Mouse (Mus musculus) spleen, adult 18-20 months (tissue): Measurements from ENCODE around the gene Pdlim5.
A peak's percentile ranks its signal among the peaks of the same experiment; 100 is the strongest.
"Not testable (repeated sequence)": the region's sequence is repeated elsewhere in the genome, so short reads cannot be mapped to it uniquely, and the experiment has no call there.

Source experiments
- DNase-seq, 2 experiments: peaks; one replicate each; pipeline ENCODE4 v3.0.0; 2022; ENCODE audit warnings: mixed read lengths in 2 of 2

The Pdlim5 gene

DNA sequence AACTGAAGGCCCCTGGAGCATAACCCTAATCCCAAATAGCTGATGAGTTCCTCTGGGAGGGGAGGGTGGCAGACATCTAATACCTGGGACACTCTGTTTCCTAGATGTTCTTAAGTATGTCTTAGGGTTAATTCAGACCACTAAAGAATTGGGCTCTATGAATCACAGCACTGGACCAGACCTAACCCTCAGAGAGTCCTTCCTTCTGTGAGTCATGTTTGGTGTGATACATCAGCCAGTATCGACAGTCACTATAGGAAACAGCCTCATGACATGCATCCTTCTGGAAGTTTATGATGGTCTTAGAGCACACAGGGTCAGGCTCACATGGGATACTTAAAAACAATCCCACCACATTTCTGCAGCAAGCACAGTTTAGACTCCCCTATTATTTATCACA lies 143.4 kb downstream of the Pdlim5 start:
- no peak for DNase-seq

DNA sequence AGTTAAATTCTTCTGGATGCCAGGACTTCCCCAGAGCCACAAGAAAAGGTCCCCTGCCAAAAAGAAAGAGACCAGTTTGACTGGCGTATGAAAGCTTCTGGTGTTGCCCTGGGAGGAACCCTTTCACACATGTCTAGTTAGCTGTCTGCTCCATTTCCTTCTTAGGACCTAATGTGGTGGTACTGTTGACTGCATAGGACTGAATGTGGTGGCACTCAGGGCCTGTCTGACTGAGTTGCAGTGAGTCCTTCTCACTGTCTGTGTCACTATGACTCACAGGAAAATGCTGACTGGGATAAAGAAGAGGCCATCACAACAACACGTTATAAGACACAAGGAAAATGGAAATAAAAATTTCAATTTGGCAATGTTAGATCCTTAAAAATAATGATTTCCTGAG lies 146.0 kb downstream of the Pdlim5 start:
- DNase-seq, result no peak

DNA sequence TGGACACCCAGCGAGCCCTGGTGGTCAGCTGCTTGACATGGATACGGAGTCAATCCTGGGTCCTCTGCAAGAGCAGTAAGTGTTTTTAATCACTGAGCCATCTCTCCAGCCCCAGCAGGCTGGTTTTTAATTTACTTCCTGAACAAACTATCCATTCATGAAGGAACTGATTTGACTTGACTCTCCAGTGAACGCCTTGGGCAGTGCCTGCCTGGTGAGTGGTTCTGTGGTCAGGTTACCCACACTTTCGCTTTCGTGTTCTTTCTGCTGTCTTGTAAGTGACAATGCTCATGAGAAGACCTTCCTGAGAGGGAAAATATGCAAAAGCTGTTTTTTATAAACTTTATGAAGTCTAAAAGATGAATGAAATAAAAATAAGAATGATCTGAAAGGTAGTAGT lies 152.2 kb downstream of the Pdlim5 start:
- DNase-seq, result peak; percentile 12 to 27

DNA sequence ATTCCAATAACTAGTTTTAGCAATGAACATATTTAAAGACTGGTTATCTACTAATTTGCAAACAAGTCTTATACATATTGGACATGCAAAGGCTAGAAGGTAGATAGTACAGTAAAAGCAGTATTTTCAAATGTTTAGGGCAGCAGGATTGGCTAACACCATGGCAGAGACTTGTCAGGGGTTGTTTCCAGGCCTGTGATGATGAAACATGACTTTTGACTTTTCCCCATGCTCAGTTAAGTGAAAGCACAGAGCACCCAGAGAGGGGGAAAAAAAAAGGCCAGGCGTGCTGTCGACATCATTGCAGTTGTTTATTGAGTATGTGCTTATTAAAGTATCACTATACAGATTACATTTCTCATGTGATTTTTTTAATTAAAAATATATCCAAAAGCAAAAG lies 156.2 kb downstream of the Pdlim5 start:
- DNase-seq, result no peak

DNA sequence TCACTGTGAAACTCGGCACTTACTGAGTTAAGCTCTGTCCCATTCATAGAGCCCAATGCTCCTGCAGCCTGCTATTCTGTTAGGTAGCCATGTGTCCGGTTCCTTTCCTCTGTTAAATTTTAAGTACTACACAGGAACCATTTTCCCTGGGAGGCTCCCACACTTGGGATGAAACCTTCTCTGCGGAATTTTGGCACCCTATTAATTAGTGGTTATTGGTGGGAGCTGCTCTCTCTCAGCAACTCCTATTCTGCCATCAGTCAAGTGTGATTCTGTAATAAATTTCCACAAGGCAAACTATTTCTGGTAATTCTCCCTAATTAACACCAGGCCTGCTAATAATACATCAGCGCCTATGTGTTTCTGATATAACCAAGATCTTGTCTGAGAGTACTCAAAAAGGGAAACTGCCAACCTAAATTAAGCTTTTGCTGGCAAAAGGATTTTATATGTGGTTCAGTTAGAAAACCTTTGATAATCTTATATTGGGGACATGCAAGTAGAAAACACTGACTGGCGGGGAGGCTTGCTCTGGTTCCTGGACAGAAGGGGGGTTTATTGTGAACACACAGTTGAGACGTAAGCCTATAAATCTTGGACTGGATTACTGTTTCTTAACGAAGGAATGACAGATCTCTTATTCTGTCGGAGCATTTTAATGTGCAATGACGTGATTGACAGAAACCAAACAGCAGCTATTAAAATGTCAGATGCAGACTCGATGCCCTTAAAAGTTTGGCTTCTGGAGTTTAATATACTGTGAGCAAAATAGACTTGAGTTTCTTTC lies 157.0 kb downstream of the Pdlim5 start:
- DNase-seq, result no peak

DNA sequence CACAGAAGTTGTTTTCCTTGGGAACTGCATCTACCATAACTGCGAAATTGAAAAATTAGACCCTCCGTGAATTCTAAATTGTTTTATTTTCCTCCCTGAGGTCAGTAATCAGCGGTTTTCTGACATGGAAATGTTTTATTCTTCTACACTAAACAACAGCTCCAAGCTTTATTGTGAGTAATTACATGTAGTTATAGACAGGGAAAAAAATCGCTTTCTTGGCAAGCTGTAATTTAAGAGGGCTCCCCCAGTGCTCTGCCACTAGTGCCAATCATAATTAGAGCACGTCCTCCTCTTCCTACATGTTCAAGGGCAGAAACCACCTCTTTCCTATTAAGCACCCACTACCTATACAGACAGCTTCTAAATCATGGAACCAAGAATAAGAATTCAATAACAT lies 157.9 kb downstream of the Pdlim5 start:
- no peak for DNase-seq

DNA sequence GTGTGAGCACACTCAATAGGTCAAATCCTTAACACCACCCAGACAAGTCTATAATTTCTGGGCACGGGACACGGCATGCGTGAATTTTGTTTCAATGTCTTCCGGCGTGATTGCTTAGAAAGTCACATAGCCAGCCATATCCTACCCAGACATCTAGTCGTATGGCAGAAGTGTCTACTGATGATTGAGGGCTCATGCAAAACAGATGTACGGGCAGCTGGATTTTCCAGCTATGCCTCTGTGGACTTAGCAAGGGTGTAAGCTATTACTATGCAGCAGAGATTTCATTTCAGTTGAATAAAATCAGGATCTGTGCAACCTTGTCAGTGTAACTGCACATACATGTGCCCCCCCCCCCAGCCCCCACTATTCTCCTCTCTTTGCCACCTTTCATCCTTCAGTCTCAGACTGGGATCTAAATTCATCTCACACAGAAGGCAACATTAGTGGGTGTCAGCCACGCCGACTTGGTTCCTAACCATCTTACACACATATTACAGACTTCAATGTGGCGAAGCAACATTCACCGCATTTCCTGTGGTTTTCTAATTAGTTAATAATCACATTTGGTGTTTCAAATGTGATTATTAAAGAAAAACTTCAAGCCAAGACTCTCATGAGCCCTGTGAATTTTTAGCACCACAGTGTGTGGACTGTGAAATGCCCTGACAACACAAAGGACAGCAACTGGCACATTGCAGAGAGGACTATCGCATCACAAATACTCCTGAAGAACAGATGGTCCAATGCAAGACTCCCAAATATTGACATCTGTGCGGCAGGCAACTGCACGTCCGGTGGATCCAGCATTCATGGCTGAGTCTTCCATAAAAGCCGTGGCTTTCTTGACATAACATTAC lies 161.7 kb downstream of the Pdlim5 start:
- no peak for DNase-seq

DNA sequence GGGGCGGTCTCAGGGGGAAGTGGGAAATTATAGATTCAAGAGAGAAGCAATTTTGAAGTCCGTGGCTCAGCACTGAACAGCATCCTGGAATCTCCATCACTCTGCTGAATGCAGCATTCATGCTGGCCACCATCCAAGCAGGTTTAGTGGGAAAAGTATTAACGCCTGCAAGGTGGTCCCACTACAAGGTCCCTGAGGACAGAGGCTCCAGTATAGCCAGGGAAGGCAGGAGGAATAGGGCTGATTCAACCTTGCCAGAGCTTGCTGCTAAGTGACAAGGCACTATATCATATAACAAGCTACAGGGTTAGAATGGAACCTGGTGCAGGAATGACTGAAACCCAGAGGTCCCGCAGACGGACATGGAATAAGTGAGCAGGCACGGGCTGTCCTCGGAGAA lies 166.8 kb downstream of the Pdlim5 start:
- DNase-seq, result no peak

DNA sequence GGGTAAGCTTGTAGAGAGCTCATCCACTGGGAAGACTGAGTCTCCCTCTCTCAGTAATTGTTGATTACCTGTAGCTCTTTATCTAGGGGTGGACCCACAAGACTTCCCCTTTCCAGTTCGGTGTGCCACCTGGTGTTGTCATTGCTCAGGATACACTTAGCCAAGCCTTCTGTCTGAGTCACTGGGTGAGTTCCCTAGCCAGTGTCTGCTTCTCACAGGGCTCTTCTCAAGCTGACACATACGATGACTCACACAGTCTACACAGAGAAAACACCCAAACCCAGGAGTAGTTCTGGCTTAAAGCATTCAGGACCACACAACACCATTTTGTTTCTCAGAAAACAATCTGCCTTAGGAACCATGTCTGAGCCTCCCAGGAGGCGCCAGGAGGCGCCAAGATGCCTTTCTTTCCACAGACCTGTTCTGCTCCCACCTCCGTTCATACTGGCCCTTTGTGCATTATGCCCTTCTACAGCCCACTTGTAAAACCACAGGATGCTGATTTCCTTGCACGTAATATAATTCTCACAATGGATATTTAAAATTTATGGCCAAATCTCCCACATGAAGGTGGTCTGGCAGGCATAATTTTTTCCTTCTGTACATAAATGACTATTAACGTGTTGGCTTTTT lies 172.9 kb downstream of the Pdlim5 start:
- DNase-seq, result no peak

DNA sequence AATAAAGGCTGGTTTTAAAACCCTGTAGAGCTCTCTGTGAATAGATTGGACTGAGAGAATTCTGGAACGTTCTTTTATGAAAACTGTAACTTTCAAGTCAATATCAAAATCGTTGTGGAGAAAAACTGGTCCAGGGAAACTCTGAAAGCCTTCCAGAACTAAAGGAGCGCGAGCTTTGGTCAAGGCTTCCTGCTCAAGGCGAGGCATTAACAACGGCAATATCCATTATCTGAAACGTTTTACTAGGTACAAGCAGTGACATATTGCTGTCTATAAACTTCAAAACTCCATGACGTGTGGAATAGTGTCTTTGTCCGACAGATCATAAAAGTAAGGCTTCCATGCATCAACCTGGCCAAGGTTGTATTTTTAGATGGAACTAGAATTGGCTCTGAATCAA lies 175.6 kb downstream of the Pdlim5 start:
- DNase-seq, result no peak

DNA sequence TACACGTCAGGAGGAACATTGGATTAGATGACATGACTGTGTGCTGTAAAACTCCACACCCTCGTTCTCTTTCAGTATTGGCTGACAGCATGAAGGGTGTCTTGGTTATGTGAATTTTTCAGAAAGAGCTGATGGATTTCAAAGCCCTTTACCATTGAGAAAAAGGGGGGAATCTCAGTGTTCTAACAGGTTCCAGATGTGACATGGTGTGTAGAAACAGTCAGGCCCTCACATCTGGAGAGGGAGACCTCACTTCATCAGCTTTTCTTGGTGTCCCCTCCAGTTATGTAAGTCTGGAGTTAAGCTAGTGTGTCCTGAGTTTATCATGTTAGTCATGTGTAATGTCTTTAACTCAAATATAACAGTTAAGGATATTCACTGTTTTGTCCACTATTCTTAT lies 182.7 kb downstream of the Pdlim5 start:
- no peak for DNase-seq

DNA sequence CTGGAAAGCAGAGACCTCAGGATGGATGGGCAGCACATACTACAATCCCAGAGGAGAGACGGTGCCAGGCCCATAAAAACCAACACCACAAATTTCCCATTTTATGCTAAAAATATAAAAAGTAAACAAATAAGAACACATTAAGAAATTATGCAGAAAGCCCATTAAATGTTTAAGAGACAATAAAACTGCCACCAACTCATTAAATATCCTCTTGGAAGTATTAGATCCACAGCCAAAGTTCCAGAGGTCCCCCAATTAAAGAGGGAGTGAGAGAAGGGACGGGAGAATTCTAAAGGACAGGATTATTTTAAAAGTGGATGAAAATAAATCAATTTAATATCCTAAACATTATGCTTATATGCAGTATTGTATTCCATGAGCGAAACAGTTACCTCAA lies 183.3 kb downstream of the Pdlim5 start:
- DNase-seq, result no peak

DNA sequence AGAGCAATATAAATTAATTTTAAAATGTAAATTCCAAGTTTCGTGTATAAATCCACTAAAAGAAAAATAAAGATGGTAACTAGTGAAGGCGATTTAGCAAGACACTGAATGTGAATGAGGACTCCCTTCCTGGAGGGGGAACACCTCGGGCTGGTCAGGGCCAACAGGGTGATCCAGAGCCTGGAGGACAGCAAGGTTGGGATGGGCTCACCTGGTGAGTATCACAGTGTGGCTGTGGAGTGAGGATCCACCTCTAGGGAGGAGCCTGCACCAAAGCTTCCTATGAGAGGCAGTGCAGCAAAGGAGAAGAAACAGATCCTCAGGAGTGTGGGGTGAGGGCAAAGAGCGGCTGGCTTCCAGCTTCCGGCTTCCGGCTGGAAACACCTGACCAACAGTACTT lies 185.5 kb downstream of the Pdlim5 start:
- no peak for DNase-seq

DNA sequence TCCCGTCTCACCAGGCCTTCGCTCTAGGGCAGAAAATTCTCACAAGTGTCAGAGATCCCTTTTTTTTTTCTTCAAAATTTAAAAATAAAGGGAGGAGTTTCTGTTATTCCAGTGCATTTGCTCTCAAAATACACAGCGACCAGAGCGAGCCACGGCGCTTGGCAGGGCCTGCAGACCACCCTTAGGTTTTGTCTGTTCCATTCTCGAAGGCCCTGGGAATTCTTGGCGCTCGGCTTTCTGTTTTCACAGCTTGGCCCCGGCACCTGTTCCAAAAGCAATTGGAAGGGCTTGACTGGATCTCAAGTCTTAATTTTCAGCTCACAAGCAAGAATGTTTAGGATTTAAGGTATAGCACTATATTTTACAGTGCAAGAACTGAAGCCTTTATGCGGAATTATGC lies 186.4 kb downstream of the Pdlim5 start:
- no peak for DNase-seq

DNA sequence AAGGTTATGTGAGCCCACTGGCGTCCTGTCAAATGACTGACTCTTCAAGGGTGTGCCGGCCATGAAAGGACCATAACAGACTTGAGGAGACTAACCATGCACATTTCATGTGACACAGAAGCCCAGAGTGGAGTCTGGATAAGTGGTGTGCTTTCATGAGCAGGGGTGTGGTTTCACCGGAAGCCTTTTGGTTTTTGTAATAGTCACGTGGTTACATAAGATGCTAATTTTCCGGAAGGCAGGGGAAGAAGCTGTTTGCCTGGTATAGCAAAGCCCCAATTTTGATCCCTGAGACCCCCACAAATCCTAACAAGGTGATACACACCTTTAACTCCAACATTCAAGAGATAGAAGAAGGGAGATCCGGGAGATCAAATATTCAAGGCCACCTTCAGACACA lies 188.0 kb downstream of the Pdlim5 start:
- no peak for DNase-seq

DNA sequence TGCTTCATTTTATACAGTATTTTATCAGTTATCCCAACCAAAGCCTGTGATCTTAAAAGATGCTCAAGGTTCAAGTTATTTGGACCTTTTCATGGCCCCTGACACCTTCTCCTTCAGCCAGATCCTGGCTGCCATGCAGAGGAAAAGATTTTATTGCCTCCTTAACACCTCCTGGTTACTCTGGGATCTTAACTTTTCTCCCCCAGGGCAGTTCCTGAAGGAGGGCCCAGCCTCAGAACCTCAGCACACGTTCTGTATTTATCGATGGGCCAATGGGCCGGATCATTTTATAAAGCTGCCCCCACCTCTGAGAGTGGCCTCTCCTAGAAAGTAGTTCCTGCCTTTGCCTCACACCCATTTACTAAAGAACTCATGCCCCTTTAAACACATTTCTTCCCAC lies 189.2 kb downstream of the Pdlim5 start:
- DNase-seq, result no peak

DNA sequence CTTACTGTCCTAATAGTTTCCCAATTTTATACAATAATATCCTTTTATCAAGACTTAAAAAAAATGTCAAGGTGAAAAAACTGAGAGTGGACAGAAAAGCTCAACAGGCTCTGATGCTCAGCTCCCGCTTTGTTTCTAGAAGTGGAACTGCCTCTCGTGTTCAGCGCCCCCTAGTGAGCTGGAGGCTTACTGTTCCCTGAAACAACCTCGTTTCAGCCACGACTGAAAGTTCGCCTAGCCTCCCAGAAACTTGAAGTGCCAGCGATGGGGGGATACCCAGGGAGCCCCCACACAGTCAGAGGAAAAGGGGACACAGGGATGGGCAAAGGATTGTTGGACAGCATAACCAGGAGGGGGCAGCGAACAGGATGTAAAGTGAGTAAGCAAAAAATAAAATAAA lies 199.4 kb downstream of the Pdlim5 start:
- no peak for DNase-seq

DNA sequence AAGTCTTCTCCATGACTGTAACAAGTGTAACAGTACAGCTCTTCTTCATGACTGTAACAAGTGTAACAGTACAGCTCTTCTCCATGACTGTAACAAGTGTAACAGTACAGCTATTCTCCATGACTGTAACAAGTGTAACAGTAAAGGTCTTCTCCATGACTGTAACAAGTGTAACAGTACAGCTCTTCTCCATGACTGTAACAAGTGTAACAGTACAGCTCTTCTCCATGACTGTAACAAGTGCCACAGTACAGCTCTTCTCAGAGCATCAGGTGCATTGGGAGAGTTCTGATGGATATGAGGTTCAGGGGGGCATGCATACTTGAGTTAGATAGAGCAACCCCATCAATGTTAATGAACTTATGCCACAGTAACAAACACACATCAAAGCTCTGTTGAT lies 203.9 kb downstream of the Pdlim5 start:
- not testable (repeated sequence) for DNase-seq
